Mouse (Mus musculus): ENCODE measurements around the gene Id3.

DNA sequence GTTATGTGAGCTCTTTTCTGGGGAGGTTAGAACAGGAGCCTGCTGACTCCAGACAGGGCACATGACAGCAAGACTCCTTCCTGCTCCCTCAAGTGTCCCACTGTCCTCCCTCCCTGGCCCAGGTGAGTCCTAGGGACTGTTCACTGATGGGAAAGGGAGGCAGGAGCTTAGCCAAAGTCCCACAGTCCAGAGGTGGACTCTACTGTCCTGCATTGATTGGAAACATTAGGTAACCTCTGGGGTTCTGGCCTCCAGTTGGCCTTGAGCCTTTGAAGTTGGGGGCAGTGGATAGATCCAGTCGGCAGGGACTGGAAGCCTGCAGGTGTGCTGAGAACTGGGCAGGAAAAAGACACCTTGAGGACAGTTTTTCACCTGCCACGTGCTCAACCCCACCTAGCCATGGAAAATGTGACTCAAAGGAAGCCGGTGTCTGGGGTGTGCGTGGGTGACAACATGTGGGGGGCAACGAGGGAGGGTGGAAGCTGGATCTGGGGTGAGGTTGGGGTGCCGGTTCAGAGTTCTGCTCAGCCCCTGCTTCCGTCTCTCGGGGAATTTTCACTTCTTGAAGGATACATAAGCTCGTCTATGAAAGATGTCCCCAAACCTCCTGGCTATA lies 47.7 kb upstream of the Id3 start:
- no peak for TF ChIP-seq TAL1 (IDR thresholded peaks at IDR 0.05; ENCODE audit: low read length)
- TF ChIP-seq GATA1 (IDR thresholded peaks at IDR 0.05; ENCODE audit: low read length) = no peak
